Mouse (Mus musculus): ENCODE measurements around the gene H2-DMb2. TPM values are rescaled to one million over a fixed set of nuclear protein-coding genes. Genes with fewer than 3 reads are reported as not detected.

H2-DMb2 gene
- polyA plus RNA-seq, 1 experiment, result not detected

GRCm38 (mm10) chr17:34198521-34198912 lies 55.4 kb downstream of the H2-DMb2 start:
- peak overlapping the region; percentile 7 for H3K4me3 ChIP-seq
- no peak overlapping the region for H3ac ChIP-seq (ENCODE audit: control insufficient read depth, insufficient read length)
- H3K4me2 ChIP-seq (ENCODE audit: low read depth), result peak overlapping the region; percentile 64
- no peaks in the 10 kb centered on the region for H3K79me2 ChIP-seq (ENCODE audit: control insufficient read depth, insufficient read depth)
- TF ChIP-seq REST (IDR thresholded peaks at IDR 0.05; ENCODE audit: insufficient read depth, insufficient read length) (no peak), POLR2AphosphoS2 (IDR thresholded peaks at IDR 0.05; ENCODE audit: insufficient read length, low read depth) (no peak), SRF (IDR thresholded peaks at IDR 0.05; ENCODE audit: control insufficient read depth, insufficient read length, low read depth) (no peak), E2F4 (IDR thresholded peaks at IDR 0.05; ENCODE audit: insufficient read depth) (no peak), CEBPB (IDR thresholded peaks at IDR 0.05; ENCODE audit: insufficient read depth, poor library complexity, severe bottlenecking) (no peak)
- H3K36me3 ChIP-seq (ENCODE audit: control insufficient read depth, insufficient read depth), result no peaks in the 10 kb centered on the region
- peaks cover 51% of the 10 kb centered on the region for H3K27me3 ChIP-seq (ENCODE audit: control insufficient read depth, insufficient read depth, insufficient read length)

GRCm38 (mm10) chr17:34199050-34199619 lies 56.0 kb downstream of the H2-DMb2 start:
- no peak for TF ChIP-seq USF1 (IDR thresholded peaks at IDR 0.05; ENCODE audit: low read depth)
- TF ChIP-seq TCF3 (IDR thresholded peaks at IDR 0.05; ENCODE audit: insufficient read length, low read depth), result no peak
- no peak for TF ChIP-seq MYOD1 (IDR thresholded peaks at IDR 0.05; ENCODE audit: control insufficient read depth in 1 of 3, insufficient read length in 2 of 3, low read depth in 2 of 3)
- no peak for TF ChIP-seq E2F4 (IDR thresholded peaks at IDR 0.05; ENCODE audit: insufficient read depth)
- TF ChIP-seq REST (IDR thresholded peaks at IDR 0.05; ENCODE audit: insufficient read depth, insufficient read length), result no peak
- TF ChIP-seq POLR2A (IDR thresholded peaks at IDR 0.05; ENCODE audit: insufficient read length, low read depth), result no peak
- no peak for TF ChIP-seq MYOG (IDR thresholded peaks at IDR 0.05; ENCODE audit: control insufficient read depth in 1 of 3, insufficient read depth in 1 of 3, insufficient read length in 2 of 3, low read depth in 2 of 3)
- TF ChIP-seq POLR2AphosphoS2 (IDR thresholded peaks at IDR 0.05; ENCODE audit: insufficient read length, low read depth), result no peak
- H3K79me2 ChIP-seq (ENCODE audit: control insufficient read depth, insufficient read depth), result no peaks in the 10 kb centered on the region
- no peaks in the 10 kb centered on the region for H3K36me3 ChIP-seq (ENCODE audit: control insufficient read depth, insufficient read depth)
- no peak overlapping the region for H3K4me2 ChIP-seq (ENCODE audit: low read depth)
- H3K27me3 ChIP-seq (ENCODE audit: control insufficient read depth, insufficient read depth, insufficient read length), result peaks cover 45% of the 10 kb centered on the region
- H3K4me3 ChIP-seq, result no peak overlapping the region
- H3ac ChIP-seq (ENCODE audit: control insufficient read depth, insufficient read length), result no peak overlapping the region

- Histone ChIP-seq H3K4me3 (no peak overlapping the region), H3K27me3 (ENCODE audit: control insufficient read depth, insufficient read depth, insufficient read length) (peaks cover 36% of the 10 kb centered on the region), H3K79me2 (ENCODE audit: control insufficient read depth, insufficient read depth) (no peaks in the 10 kb centered on the region), H3K4me2 (ENCODE audit: low read depth) (no peak overlapping the region), H3ac (ENCODE audit: control insufficient read depth, insufficient read length) (no peak overlapping the region), H3K36me3 (ENCODE audit: control insufficient read depth, insufficient read depth) (no peaks in the 10 kb centered on the region)
- TF ChIP-seq TCF3 (IDR thresholded peaks at IDR 0.05; ENCODE audit: insufficient read length, low read depth) (no peak), TCF12 (IDR thresholded peaks at IDR 0.05; ENCODE audit: insufficient read depth, poor library complexity, severe bottlenecking) (no peak), POLR2AphosphoS2 (IDR thresholded peaks at IDR 0.05; ENCODE audit: insufficient read length, low read depth) (no peak), MAX (IDR thresholded peaks at IDR 0.05; ENCODE audit: low read depth) (no peak), POLR2A (IDR thresholded peaks at IDR 0.05; ENCODE audit: insufficient read length, low read depth) (no peak), USF1 (IDR thresholded peaks at IDR 0.05; ENCODE audit: low read depth) (no peak), MYOD1 (IDR thresholded peaks at IDR 0.05; ENCODE audit: control insufficient read depth in 1 of 3, insufficient read length in 2 of 3, low read depth in 2 of 3) (no peak), E2F4 (IDR thresholded peaks at IDR 0.05; ENCODE audit: insufficient read depth) (no peak), MYOG (IDR thresholded peaks at IDR 0.05; ENCODE audit: control insufficient read depth in 1 of 3, insufficient read depth in 1 of 3, insufficient read length in 2 of 3, low read depth in 2 of 3) (no peak)
Observed at GRCm38 (mm10) chr17:34200047-34200446, 56.9 kb downstream of the H2-DMb2 start.

GRCm38 (mm10) chr17:34200772-34201505 lies 57.8 kb downstream of the H2-DMb2 start:
- H3K27me3 ChIP-seq (ENCODE audit: control insufficient read depth, insufficient read depth, insufficient read length), result peaks cover 36% of the 10 kb centered on the region
- H3K36me3 ChIP-seq (ENCODE audit: control insufficient read depth, insufficient read depth), result no peaks in the 10 kb centered on the region
- no peak for TF ChIP-seq MYOD1 (IDR thresholded peaks at IDR 0.05; ENCODE audit: control insufficient read depth in 1 of 3, insufficient read length in 2 of 3, low read depth in 2 of 3)
- no peak for TF ChIP-seq TCF3 (IDR thresholded peaks at IDR 0.05; ENCODE audit: insufficient read length, low read depth)
- H3ac ChIP-seq (ENCODE audit: control insufficient read depth, insufficient read length), result no peak overlapping the region
- H3K4me2 ChIP-seq (ENCODE audit: low read depth), result no peak overlapping the region
- no peak overlapping the region for H3K4me3 ChIP-seq
- H3K79me2 ChIP-seq (ENCODE audit: control insufficient read depth, insufficient read depth), result no peaks in the 10 kb centered on the region

Other genes with a start within 250 kb of the H2-DMb2 start
- gene Platr17, start 238.2 kb upstream of the H2-DMb2 start, polyA plus RNA-seq (2012; fragmentation: generic; extraction: Trizol), result 0.17 TPM
- gene Daxx, start 233.9 kb upstream of the H2-DMb2 start, polyA plus RNA-seq (2012; fragmentation: generic; extraction: Trizol), result 16.9 TPM
- 50.6 TPM for gene Tapbp, start 227.4 kb upstream of the H2-DMb2 start, polyA plus RNA-seq (2012; fragmentation: generic; extraction: Trizol)
- 31.6 TPM for gene Zbtb22, start 227.4 kb upstream of the H2-DMb2 start, polyA plus RNA-seq (2012; fragmentation: generic; extraction: Trizol)
- 20.1 TPM for gene Rgl2, start 213.8 kb upstream of the H2-DMb2 start, polyA plus RNA-seq (2012; fragmentation: generic; extraction: Trizol)
- gene Pfdn6, start 203.0 kb upstream of the H2-DMb2 start, polyA plus RNA-seq (2012; fragmentation: generic; extraction: Trizol), result 110 TPM
- gene Wdr46, start 202.6 kb upstream of the H2-DMb2 start, polyA plus RNA-seq (2012; fragmentation: generic; extraction: Trizol), result 25.9 TPM
- gene B3galt4, start 191.8 kb upstream of the H2-DMb2 start, polyA plus RNA-seq (2012; fragmentation: generic; extraction: Trizol), result 1.2 TPM
- gene Vps52, start 187.5 kb upstream of the H2-DMb2 start, polyA plus RNA-seq (2012; fragmentation: generic; extraction: Trizol), result 29.9 TPM
- gene Rps18, start 187.3 kb upstream of the H2-DMb2 start, polyA plus RNA-seq (2012; fragmentation: generic; extraction: Trizol), result 287 TPM
- gene H2-K1, start 143.0 kb upstream of the H2-DMb2 start, polyA plus RNA-seq (2012; fragmentation: generic; extraction: Trizol), result 89.2 TPM
- gene Ring1, start 118.6 kb upstream of the H2-DMb2 start, polyA plus RNA-seq (2012; fragmentation: generic; extraction: Trizol), result 42.9 TPM
- 51.1 TPM for gene H2-Ke6, start 115.2 kb upstream of the H2-DMb2 start, polyA plus RNA-seq (2012; fragmentation: generic; extraction: Trizol)
- 207 TPM for gene Slc39a7, start 111.6 kb upstream of the H2-DMb2 start, polyA plus RNA-seq (2012; fragmentation: generic; extraction: Trizol)
- 45.8 TPM for gene Rxrb, start 111.5 kb upstream of the H2-DMb2 start, polyA plus RNA-seq (2012; fragmentation: generic; extraction: Trizol)
- gene Col11a2, start 103.9 kb upstream of the H2-DMb2 start, polyA plus RNA-seq (2012; fragmentation: generic; extraction: Trizol), result 0.94 TPM
- 0.07 TPM for gene H2-Oa, start 51.0 kb upstream of the H2-DMb2 start, polyA plus RNA-seq (2012; fragmentation: generic; extraction: Trizol)
- gene H2-DMa, start 23.8 kb upstream of the H2-DMb2 start, polyA plus RNA-seq (2012; fragmentation: generic; extraction: Trizol), result 7.2 TPM
- 90.1 TPM for gene Brd2, start 20.7 kb upstream of the H2-DMb2 start, polyA plus RNA-seq (2012; fragmentation: generic; extraction: Trizol)
- gene H2-DMb1, start 9.8 kb downstream of the H2-DMb2 start, polyA plus RNA-seq (2012; fragmentation: generic; extraction: Trizol), result not detected
- gene Tap1, start 44.2 kb downstream of the H2-DMb2 start, polyA plus RNA-seq (2012; fragmentation: generic; extraction: Trizol), result 0.62 TPM
- 0.26 TPM for gene Psmb9, start 44.5 kb downstream of the H2-DMb2 start, polyA plus RNA-seq (2012; fragmentation: generic; extraction: Trizol)
- gene Psmb8, start 54.4 kb downstream of the H2-DMb2 start, polyA plus RNA-seq (2012; fragmentation: generic; extraction: Trizol), result 0.44 TPM
- gene Tap2, start 60.2 kb downstream of the H2-DMb2 start, polyA plus RNA-seq (2012; fragmentation: generic; extraction: Trizol), result 5.3 TPM
- gene H2-Ob, start 95.6 kb downstream of the H2-DMb2 start, polyA plus RNA-seq (2012; fragmentation: generic; extraction: Trizol), result not detected
- not detected for gene H2-Ab1, start 114.4 kb downstream of the H2-DMb2 start, polyA plus RNA-seq (2012; fragmentation: generic; extraction: Trizol)
- not detected for gene H2-Aa, start 144.5 kb downstream of the H2-DMb2 start, polyA plus RNA-seq (2012; fragmentation: generic; extraction: Trizol)
- gene H2-Eb1, start 162.6 kb downstream of the H2-DMb2 start, polyA plus RNA-seq (2012; fragmentation: generic; extraction: Trizol), result not detected
- gene H2-Eb2, start 182.4 kb downstream of the H2-DMb2 start, polyA plus RNA-seq (2012; fragmentation: generic; extraction: Trizol), result not detected
- not detected for gene Btnl2, start 211.5 kb downstream of the H2-DMb2 start, polyA plus RNA-seq (2012; fragmentation: generic; extraction: Trizol)
- gene Btnl1, start 233.8 kb downstream of the H2-DMb2 start, polyA plus RNA-seq (2012; fragmentation: generic; extraction: Trizol), result not detected

All from myocyte (in vitro differentiated cells).